Mouse (Mus musculus): ENCODE measurements around the gene Atp13a2. TPM values are rescaled to one million over a fixed set of nuclear protein-coding genes. Genes with fewer than 3 reads are reported as not detected.

The Atp13a2 gene
- total RNA-seq, 1 experiment, result 31.1 TPM

DNA sequence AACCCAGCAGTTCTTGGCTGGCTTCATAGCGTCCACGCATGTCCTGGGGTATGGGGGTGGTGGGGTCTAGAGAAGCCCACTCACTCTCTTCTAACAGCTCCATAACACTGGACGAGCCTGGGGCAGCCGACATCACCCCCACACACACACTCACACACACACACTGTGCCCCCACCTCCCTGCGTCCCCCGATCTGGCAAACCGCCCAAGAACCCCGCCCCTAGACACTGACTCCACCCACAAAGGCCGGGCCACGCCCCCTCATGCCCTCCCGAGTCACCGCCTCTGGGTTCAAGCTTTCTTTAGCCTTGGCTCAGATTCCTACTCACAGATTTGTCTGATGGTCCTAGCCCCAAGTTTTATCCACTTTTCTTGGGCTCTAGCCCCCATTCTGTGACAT, 54.4 kb downstream of the Atp13a2 start:
- DNase-seq (ENCODE audit: low read depth, low spot score), result no peak
- 0 out of 2 replicates have a peak overlapping the region, but pooled peaks have one; percentile 15 for H3K27ac ChIP-seq (ENCODE audit: insufficient read depth, low read depth, low read length, poor library complexity, severe bottlenecking)
- no peaks in the 10 kb centered on the region for H3K9me3 ChIP-seq (ENCODE audit: control insufficient read depth, insufficient read depth, low read depth, low read length)
- TF ChIP-seq CHD2 (IDR thresholded peaks at IDR 0.05; ENCODE audit: low read depth, low read length), result no peak
- TF ChIP-seq ZC3H11A (IDR thresholded peaks at IDR 0.05; ENCODE audit: borderline replicate concordance, low read depth, low read length), result no peak
- no peak for TF ChIP-seq MAFK (IDR thresholded peaks at IDR 0.05; ENCODE audit: insufficient read depth, low read depth, low read length)
- TF ChIP-seq ZNF384 (IDR thresholded peaks at IDR 0.05; ENCODE audit: low read depth, low read length), result no peak
- in situ Hi-C loops (cut with MboI; ENCODE audit: low sequenced_read_pairs in 2 of 2, unreplicated experiment in 2 of 2), result no loop called here
- H3K36me3 ChIP-seq (ENCODE audit: control insufficient read depth, insufficient read depth, low read length, poor library complexity, severe bottlenecking), result peaks cover 25% of the 10 kb centered on the region; the same call in 1 of the 2 replicates
- peaks cover 0 to 3% of the 10 kb centered on the region in 2 experiments; a peak in 1 of 4 replicates for H3K4me1 ChIP-seq (ENCODE audit: control insufficient read depth in 2 of 2, insufficient read depth in 2 of 2, low read length in 2 of 2, poor library complexity in 1 of 2)
- peak overlapping the region; percentile 45 to 46; a peak in 3 of 4 replicates for H3K4me3 ChIP-seq (ENCODE audit: insufficient read depth in 1 of 2, low read depth in 1 of 2, low read length in 2 of 2, poor library complexity in 1 of 2, severe bottlenecking in 1 of 2)
- H3K9ac ChIP-seq (ENCODE audit: insufficient read depth, low read depth, low read length, poor library complexity, severe bottlenecking), result peak overlapping the region; percentile 58

GRCm38 (mm10) chr4:141044816-141045215, 58.1 kb downstream of the Atp13a2 start:
- Histone ChIP-seq H3K27ac (ENCODE audit: insufficient read depth, low read depth, low read length, poor library complexity, severe bottlenecking) (no peak overlapping the region), H3K4me3 (ENCODE audit: insufficient read depth in 1 of 2, low read depth in 1 of 2, low read length in 2 of 2, poor library complexity in 1 of 2, severe bottlenecking in 1 of 2) (no peak overlapping the region), H3K9me3 (ENCODE audit: control insufficient read depth, insufficient read depth, low read depth, low read length) (no peaks in the 10 kb centered on the region), H3K4me1 (ENCODE audit: control insufficient read depth in 2 of 2, insufficient read depth in 2 of 2, low read length in 2 of 2, poor library complexity in 1 of 2) (peaks cover 0 to 8% of the 10 kb centered on the region in 2 experiments; a peak in 1 of 4 replicates), H3K36me3 (ENCODE audit: control insufficient read depth, insufficient read depth, low read length, poor library complexity, severe bottlenecking) (peaks cover 24% of the 10 kb centered on the region; the same call in 1 of the 2 replicates), H3K9ac (ENCODE audit: insufficient read depth, low read depth, low read length, poor library complexity, severe bottlenecking) (no peak overlapping the region)
- DNase-seq (ENCODE audit: low read depth, low spot score), result peak; percentile 39
- TF ChIP-seq ZNF384 (IDR thresholded peaks at IDR 0.05; ENCODE audit: low read depth, low read length) (peak; percentile 91; the same call in 1 of the 2 replicates), HCFC1 (IDR thresholded peaks at IDR 0.05; ENCODE audit: borderline replicate concordance, insufficient read depth, low read length) (no peak)
- in situ Hi-C loops (cut with MboI; ENCODE audit: low sequenced_read_pairs in 2 of 2, unreplicated experiment in 2 of 2), result no loop called here

DNA sequence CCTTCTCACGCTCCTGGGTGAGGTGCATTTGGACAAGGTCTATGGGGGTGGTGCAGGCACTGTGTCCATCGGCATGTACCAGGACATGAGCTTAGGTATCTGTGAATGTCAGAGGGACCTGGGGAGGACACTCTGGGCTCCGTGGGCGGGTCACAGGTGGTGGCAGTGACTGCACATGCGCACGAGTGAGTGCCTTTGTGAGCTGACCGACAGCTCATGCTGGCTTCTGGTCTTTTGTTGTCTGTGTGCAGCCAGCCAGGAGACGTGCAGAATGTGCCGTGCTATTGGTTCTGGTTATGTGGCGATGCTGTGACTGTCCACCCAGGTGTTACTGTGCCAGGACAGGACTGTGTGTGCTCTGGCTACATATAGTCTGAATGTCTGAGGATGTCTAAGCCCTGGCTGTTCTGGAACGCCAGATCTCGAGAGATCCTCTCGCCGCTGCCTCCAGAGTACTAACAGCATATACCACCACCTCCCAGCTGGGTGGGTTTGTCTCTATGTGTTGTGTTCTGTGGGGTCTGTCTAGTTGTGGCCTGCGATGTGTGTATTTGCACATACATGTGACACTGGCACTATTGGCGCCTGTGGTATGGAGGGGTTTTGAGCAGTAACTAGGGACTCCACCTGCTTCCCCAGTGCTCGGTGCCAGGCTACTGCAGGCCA, 62.3 kb downstream of the Atp13a2 start:
- Histone ChIP-seq H3K4me3 (ENCODE audit: insufficient read depth in 1 of 2, low read depth in 1 of 2, low read length in 2 of 2, poor library complexity in 1 of 2, severe bottlenecking in 1 of 2) (no peak overlapping the region), H3K27ac (ENCODE audit: insufficient read depth, low read depth, low read length, poor library complexity, severe bottlenecking) (no peak overlapping the region)

GRCm38 (mm10) chr4:141049476-141049835, 62.8 kb downstream of the Atp13a2 start:
- H3K27ac ChIP-seq (ENCODE audit: insufficient read depth, low read depth, low read length, poor library complexity, severe bottlenecking), result no peak overlapping the region
- H3K4me3 ChIP-seq (ENCODE audit: insufficient read depth in 1 of 2, low read depth in 1 of 2, low read length in 2 of 2, poor library complexity in 1 of 2, severe bottlenecking in 1 of 2), result no peak overlapping the region
- peaks cover 0 to 17% of the 10 kb centered on the region in 2 experiments; a peak in 1 of 4 replicates for H3K4me1 ChIP-seq (ENCODE audit: control insufficient read depth in 2 of 2, insufficient read depth in 2 of 2, low read length in 2 of 2, poor library complexity in 1 of 2)
- no peak for DNase-seq (ENCODE audit: low read depth, low spot score)
- no peaks in the 10 kb centered on the region for H3K9me3 ChIP-seq (ENCODE audit: control insufficient read depth, insufficient read depth, low read depth, low read length)
- H3K9ac ChIP-seq (ENCODE audit: insufficient read depth, low read depth, low read length, poor library complexity, severe bottlenecking), result no peak overlapping the region
- H3K36me3 ChIP-seq (ENCODE audit: control insufficient read depth, insufficient read depth, low read length, poor library complexity, severe bottlenecking), result peaks cover 19% of the 10 kb centered on the region; the same call in 1 of the 2 replicates
- TF ChIP-seq ZNF384 (IDR thresholded peaks at IDR 0.05; ENCODE audit: low read depth, low read length) (no peak), MAFK (IDR thresholded peaks at IDR 0.05; ENCODE audit: insufficient read depth, low read depth, low read length) (no peak), CHD2 (IDR thresholded peaks at IDR 0.05; ENCODE audit: low read depth, low read length) (no peak), HCFC1 (IDR thresholded peaks at IDR 0.05; ENCODE audit: borderline replicate concordance, insufficient read depth, low read length) (no peak), ZC3H11A (IDR thresholded peaks at IDR 0.05; ENCODE audit: borderline replicate concordance, low read depth, low read length) (no peak)
- in situ Hi-C loops (cut with MboI; ENCODE audit: low sequenced_read_pairs in 2 of 2, unreplicated experiment in 2 of 2), result no loop called here

More for the DNA sequence above, 62.3 kb downstream of the Atp13a2 start:
- Histone ChIP-seq H3K9me3 (ENCODE audit: control insufficient read depth, insufficient read depth, low read depth, low read length) (no peaks in the 10 kb centered on the region), H3K36me3 (ENCODE audit: control insufficient read depth, insufficient read depth, low read length, poor library complexity, severe bottlenecking) (peaks cover 20% of the 10 kb centered on the region; the same call in 1 of the 2 replicates), H3K9ac (ENCODE audit: insufficient read depth, low read depth, low read length, poor library complexity, severe bottlenecking) (no peak overlapping the region), H3K4me1 (ENCODE audit: control insufficient read depth in 2 of 2, insufficient read depth in 2 of 2, low read length in 2 of 2, poor library complexity in 1 of 2) (peaks cover 0 to 15% of the 10 kb centered on the region in 2 experiments; a peak in 1 of 4 replicates)
- no peak for DNase-seq (ENCODE audit: low read depth, low spot score)
- TF ChIP-seq HCFC1 (IDR thresholded peaks at IDR 0.05; ENCODE audit: borderline replicate concordance, insufficient read depth, low read length) (no peak), ZNF384 (IDR thresholded peaks at IDR 0.05; ENCODE audit: low read depth, low read length) (no peak), ZC3H11A (IDR thresholded peaks at IDR 0.05; ENCODE audit: borderline replicate concordance, low read depth, low read length) (no peak), MAFK (IDR thresholded peaks at IDR 0.05; ENCODE audit: insufficient read depth, low read depth, low read length) (no peak)
- in situ Hi-C loops (cut with MboI; ENCODE audit: low sequenced_read_pairs in 2 of 2, unreplicated experiment in 2 of 2), result no loop called here
